Mouse (Mus musculus) brain, adult 2 months (tissue): Measurements from ENCODE around the gene Nmi.
"Not testable (repeated sequence)": the region's sequence is repeated elsewhere in the genome, so short reads cannot be mapped to it uniquely, and the experiment has no call there.

Source experiments
- DNase-seq: peaks from one replicate; pipeline ENCODE4 v3.0.0; 2011; ENCODE audit warnings: low read depth, low spot score

Nmi gene

DNA sequence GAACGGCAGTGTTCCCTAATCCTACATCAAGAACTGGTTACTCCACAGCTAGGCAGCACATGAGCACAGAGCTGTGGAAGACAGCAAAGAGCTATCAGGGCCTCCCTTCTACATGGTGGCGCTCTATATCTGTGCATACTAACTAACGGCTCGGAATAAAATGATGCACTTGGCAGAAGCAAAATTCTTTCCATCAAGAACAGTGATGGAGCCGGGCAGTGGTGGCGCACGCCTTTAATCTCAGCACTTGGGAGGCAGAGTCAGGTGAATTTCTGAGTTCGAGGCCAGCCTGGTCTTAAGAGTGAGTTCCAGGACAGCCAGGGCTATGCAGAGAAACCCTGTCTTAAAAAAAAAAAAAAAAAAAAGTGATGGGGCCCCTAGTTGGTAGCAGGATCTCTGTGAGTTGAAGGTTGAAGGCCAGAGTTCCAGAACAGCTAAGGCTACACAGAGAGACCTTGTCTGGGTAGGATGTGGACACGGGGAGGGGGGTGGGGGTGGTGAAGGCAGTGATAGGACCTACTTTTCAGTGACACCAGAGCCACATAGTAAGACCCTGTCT, at the start of gene Nmi:
Gene Nmi (minus strand): TSS at position 85 of the 559 bp plus-strand sequence.
- DNase-seq: peak; percentile 72

DNA sequence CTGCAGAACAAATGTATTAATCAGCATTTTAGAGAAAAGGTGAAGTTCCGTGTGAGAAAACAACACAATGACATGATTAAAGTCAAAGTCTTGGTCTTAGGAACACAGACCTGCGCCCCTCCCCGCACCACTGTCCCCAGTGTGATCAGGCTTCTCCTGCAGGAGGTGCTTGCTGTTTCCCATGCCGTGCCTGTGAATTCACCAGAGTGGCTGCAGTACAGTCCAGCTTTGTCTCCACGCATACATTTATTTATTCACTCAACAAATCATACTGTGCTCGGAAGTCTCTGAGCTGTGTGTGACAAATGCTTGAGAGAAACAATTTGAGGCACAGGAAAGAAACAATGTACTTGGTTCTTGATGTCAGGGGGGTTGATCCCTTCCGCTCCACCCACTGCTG, 43.1 kb upstream of the Nmi start:
- no peak for DNase-seq

DNA sequence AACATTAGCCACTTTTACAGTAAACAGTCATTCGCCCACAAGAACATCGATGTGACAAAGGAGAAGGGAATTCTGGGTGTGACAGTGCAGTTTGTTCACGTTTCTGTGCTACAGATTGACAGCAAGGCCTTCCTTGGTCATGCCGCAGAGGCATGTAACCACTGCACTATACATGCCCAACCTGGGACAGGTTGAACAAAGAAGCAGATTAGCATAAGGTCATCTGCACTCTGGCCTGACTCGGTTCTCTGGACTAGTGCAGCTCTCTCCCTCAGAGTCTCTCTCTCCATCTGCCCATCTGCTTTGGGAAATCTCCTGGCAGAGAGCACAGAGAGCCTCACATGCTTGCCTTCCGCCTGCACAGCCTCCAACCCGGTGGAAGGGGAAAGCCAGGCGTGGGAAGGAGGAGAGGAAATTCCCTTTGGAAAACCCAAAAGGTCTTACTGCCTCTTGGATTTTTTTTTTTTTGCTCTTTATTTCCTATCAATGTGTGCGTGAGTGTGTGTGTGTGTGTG, 40.1 kb upstream of the Nmi start:
- DNase-seq: peak; percentile 93

DNA sequence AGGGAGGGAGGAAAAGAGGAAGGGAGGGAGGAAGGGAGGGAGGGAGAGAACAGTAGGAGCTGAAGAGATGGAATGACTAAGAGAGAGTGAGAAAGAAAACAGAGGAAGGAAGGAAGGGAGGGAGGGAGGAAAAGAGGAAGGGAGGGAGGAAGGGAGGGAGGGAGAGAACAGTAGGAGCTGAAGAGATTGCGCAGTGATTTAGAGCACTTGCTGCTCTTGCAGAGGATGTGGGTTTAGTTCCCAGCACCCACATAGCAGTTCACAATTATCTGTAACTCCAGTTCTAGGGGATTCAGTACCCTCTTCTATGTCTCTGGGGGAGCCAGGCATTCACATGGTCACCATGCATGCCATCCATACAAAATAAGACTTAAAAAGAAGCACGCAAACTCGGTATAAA, 38.5 kb upstream of the Nmi start:
- not testable (repeated sequence) for DNase-seq

DNA sequence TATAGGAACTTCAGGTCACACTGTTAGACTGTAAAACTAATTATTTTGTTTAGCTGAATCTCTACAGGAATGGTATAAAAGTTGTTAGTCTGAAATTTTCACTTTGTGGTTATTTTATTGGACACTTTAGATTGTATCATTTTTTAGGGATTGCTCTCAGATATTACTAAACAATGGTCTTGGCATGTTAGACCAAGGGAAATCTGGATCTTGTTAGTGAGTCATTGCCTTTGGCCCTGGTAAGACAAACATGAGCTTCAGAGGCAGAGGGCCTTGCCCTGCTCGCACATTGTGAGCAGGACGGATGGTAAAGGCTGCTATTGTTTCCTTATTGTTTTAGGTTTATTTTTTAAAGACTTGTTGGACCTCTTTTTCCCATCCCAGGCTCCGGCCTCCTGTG, 33.1 kb upstream of the Nmi start:
- DNase-seq: no peak

DNA sequence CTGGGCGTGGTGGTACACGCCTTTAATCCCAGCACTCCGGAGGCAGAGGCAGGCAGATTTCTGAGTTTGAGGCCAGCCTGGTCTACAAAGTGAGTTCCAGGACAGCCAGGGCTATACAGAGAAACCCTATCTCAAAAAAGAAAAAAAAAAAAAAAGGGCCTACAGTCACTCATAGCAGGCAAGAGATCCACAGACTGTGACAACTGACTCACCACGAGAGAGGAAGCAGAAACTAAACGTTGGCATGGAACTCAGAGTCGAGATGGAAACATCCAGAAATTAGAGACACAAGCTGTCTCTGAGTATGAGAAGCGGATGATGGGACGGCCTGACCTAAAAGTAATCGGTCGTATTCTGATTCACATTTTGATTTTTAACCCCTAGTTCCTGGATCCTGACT, 29.0 kb upstream of the Nmi start:
- not testable (repeated sequence) for DNase-seq

DNA sequence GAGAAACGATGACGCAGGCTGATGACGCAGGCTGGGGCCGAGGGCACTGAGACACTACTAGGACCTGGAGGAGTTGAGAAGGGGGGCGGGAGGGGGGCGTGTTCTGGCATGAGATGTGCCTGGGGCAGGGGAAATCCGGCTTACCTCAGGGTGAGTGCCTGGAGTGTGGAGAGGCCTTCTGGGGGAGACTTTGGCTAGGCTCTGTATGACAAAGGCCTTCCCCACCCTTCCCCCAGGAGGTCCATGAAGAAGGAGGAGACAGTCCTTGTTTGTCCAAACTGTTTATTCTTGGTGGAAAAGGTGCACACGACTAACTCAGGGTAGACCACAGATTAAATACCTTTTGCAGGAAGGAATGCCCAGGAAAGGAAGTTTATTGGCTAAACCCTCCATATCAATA, 28.2 kb upstream of the Nmi start:
- no peak for DNase-seq

DNA sequence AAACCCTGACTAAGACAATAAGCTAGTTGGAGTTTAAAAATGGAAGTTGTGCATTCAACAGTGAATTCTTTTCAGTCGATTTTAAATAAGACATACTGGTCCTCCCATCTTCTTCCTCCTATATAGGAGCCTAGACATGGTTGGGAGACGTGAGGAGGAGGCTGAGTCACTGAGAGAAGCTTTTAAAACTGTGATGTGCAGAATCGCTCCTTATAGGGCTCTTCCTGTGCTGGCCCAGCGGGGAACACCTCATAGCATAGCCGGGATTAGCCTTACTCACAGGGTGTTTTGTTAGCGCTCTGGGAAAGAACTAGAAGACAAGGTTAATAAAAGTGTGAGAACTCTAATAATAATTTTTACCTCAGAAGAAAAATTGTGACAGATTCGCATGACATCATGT, 26.7 kb upstream of the Nmi start:
- DNase-seq: peak; percentile 72

DNA sequence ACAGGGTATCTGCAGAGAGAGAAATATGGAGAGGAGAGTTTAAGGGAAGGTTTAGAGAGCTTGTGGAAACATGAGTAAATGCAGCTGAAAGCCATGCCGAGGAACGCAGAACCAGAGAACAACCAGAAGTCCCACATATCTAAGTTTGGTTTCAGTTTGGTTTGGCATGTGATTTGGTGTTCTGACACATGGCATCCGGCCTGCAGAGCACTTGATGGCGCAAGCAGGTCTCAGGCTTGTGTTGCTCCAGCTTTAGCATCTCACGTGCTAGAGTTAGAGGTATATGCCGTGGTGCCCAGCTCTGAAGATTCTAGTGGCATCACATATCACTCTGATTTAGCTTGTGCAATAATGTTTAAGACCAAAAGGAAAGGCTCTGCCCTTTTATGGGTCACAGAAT, 18.2 kb upstream of the Nmi start:
- no peak for DNase-seq

DNA sequence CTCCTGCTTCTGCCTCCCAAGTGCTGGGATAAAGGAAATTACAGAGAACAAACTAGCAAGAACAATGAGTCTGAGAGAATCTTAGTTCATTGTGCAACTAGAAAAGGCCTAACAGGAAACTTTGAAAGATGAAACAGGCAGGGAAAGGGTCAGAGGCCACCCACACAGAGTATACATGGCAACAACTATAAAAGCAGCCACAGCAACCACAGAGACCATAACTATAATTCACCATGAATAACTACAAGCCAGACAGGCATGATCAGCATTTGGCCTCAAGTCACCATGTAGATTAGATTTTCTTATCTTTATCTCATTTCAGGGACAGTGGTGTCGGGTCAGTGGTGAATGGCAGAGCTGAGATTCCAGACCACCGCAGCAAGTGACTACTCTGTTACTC, 16.3 kb upstream of the Nmi start:
- DNase-seq: no peak

DNA sequence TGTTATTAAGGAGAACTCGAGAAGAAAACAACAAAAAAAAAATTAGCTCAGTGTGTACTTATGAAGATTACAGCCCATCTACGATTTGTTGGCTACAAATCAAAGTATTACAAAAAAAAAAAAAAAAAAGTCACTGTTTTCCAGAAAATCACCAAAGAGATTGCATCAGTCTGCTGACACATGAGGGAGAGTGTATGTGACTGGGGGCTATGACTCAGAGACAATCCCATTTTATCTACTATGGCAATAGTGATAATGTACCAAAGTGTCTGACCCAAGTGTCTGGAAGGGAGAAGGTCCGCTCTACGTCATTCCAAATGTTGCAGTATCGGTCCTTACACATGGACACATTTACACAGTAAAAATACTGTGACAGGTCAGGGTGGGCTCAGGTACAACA, 13.4 kb upstream of the Nmi start:
- no peak for DNase-seq

DNA sequence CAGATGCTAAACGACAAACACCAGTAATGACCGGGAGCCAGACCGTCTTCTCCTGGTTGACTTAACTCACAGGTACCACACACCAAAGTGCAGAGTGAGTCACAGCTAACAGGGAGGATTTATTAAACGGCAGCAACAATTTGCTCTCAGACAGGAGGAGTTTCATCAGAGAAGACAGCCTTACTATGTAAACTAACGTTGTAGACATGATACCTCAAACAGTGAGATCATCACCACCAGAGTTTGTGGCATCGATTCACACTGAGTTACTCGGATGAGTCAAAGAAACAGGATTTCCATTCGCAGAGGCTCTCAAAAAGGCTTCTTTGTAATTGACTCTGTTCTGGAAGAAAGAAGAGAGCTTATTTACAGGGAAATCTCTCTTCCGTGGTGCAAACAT, 12.9 kb upstream of the Nmi start:
- DNase-seq: peak; percentile 14

DNA sequence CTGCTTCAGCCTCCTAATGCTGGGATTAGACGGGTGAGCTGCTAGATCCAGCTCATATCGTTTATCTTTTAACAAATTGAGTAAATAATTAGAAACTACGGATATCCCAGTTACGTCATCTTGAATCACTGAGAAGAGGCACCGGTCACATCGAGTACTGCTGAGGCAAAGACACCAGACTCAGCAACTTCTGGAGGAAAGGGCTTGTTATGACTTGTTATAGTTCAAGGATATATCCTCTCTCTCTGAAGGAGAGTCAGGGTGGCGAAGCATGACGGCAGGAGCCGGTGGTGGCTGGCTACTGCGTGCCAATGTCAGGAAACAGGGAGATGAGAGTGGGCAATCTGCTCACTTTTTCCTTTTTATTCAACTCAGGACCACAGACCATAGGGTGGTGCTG, 11.9 kb upstream of the Nmi start:
- DNase-seq: no peak

DNA sequence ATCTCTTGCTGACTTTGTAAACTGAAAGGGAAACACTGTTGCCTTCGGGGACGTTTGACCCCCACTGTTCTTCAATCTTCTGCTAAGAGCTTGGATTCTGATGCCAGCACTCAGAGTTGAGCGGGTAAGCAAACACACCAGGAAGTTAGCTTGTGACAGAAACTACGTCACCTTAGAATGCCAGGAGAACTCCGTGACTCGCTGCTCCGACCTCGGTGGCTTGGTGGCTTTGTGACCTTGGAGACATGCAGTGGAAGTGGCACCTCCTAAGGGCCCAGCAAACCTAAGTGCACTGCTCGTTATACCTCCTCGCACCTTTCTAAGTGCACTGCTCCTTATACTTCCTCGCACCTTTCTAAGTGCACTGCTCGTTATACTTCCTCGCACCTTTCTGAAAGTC, 9.0 kb upstream of the Nmi start:
- DNase-seq: no peak

DNA sequence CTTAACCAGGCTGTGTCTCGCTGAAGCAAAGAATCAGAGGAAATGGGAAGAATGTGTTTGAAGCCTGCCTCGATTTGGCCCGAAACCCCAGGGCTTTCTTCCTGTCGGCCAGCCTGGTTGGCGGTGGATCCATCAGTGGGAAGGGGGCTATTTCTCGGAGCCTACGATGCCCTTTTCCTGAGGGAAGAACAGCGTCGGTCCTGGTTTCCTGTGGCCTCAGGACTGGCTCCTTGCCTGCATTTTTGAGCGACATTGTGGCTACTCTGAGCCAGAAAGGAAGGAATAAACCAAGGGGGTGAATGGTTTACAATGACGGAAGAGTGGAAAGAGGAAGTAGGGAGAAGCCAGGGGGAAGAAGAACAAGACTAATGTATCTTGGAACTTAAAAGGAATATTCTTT, 8.3 kb upstream of the Nmi start:
- DNase-seq: peak; percentile 12

DNA sequence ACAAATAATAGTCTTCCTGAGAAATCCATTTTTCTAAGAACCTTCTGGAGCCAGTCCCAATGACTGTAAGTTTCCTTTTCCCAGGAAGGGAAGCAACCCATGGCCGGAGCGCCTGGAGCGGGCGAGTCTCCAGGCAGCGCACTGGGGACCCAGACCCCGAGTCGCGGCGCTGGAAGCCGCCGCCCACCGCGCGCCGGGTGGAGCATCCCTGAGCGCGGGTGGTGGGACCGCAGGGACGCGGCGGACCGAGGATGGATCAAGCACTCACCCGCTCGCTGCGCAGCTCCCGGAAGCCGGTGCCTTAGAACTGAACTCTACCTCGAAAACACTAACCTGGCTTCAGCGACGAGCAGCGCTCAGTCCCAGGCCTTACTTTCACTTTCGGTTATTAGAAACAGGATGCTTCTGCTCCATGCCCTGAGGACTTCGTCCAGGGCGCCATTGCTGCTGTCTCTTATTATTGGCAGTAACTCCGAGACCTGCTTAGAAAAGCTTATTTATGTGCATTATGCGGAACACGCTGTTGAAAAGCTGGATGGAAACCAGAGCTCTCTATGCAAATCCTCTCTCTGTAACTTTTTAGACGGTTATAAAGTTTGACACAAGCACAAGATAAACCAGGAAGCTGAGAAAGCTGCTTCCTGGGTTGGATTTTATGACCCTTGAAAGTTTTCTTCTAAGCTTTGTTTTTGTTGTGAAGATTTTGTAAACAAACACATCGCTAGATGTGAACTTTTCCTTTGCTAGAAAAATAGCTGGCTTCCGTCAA, 469 bp downstream of the Nmi start:
- DNase-seq: peak; percentile 69

DNA sequence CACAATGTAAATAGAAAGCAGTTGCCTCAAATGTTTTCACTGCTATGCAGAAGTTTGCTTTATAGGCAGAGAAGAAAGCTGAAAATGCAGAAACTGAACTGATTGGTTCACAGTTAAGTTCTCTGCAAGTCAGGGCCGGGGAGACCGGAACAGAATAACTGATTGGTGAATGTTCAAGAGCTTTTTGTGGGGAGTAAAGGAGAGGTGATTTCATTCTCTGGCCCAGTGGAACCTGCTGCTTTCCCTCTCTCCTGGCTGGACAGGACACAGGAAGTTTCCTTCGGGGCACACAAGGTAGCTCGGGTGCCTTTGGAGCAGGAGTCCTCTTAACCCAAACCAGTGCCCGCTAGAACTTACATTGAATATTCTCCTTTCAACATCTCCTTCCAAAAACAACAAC, 1.2 kb downstream of the Nmi start:
- peak; percentile 51 for DNase-seq

DNA sequence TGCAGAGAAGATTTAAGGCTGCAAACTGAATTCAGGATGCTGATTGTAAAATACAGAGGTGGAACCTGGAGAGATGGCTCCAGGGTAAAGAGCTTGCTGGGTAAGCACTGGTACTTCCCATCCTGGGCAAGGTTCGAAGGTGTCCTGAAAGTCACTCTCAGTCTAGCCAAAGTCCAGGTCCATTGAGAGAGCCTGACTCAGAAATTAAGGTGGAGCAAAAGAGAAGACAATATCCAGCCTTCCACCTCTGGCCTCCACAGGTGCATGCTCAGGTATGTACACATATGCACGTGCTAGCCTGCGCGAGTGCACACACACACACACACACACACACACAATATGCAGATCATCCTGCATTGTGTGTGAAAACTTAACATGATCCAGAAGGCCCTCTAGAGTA, 2.4 kb downstream of the Nmi start:
- no peak for DNase-seq

DNA sequence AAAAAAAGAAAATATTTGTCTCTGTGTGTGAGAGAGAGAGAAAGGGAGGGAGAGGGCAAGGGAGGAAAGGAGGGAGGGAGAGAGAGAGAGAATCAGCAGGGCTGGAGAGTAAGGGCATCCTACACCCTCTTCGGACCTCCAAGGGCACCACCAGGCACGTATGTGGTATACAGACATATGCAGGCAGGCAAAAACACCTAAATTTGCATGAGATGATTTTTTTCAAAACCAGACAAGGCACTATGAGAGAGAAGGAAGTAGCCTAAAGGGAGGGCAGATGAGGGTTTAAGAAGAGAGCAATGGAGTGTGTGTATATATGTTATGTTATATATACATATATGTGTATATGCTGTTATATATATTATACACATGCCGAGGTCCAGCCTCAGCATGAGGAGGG, 6.0 kb downstream of the Nmi start:
- no peak for DNase-seq

DNA sequence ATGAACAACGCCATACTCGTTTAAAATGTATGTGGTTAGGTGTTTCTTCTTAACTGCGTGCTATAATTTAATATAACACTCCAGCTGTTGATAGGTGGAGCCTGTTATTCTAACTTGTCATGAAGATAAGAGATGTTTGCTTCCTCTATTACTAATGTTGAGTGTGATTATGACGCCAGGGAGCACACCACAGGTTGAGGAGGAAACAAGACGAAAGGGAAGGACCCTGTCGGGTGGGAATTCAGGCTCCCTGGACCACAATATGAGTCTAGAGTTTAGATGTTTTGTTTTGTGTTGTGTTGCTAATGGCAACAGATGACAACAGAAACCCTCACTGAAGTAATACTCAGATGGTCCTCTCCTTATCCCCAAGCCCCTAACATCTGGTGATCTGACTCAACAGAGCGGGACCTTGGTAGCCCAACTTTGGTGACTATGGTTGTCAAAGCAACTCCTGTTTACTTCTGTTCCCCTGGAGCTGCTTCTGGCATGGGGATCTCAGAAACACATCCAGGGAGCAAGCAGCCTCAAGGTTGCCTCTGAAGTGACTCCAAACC, 19.6 kb downstream of the Nmi start:
- no peak for DNase-seq

DNA sequence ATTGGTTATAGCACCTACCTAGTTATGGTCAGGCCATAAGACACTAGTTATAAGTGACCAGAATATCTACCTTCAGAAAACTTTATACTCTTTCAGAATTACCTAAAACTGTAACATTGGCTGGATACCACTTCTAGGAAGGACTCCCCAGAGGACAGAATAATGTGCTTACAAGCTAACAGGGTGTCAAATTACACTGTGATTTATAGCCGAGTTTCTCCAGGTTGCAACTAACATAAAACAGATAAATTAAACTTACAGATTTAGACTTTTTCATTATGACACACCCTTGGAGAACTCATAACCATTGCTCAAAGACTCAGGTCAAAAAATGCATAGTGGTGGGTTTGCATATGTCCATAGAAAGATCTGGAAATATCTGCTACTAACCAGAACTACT, 22.4 kb downstream of the Nmi start:
- DNase-seq: no peak

DNA sequence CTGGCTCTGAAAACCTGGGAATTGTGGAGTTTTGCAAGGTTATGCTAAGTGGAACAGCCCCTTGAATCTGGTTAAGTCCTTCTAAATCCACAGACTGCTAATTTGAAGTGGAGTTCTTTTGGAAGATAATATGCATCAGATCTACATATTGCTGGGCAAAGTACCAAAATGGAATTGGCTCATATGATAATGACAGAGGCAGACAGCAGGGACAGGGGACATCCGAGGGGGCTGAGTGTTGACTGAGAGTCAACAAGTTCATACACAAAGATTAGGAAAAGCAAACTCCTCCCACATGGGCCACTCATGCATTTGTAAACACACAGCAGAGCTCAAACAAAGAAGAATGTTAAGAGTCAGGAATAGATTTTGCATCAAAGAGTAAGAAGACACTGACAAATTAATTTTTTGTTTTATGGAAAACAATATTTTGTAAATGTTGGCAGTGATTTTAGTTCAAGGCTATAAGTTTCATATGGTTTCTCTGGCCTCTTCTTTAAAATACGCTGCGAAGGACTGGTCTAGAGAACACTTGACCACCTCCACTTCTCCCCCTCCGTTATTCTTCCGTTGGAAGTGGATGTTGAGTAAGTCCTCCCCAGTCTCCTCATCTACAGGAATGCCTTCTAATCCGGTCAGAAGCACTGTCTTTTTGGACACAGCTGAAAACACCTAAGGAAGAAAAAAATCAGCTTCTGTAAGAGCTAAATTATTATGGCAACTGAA, 25.0 kb downstream of the Nmi start:
- DNase-seq: no peak

DNA sequence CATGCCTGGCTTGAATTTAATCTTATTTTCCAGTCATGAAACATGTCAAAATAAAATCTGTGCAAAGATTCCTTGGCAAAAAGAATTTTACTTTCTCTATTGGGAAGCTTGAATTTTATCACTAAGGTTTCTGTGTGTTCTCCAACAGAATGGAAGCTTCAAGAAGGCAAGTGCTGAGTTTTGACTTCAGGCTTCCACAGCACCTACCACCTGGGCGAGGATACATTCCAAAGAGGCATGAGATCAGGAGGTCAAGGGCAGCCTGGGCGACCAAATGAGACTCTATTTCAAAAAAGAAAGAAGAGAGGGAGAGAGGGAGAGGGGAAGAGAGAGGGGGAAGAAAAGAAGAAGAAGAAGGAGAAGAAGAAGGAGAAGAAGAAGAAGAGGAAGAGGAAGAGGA, 27.5 kb downstream of the Nmi start:
- no peak for DNase-seq
